Mouse (Mus musculus) limb, embryonic 11.5 days (tissue): ENCODE data around the gene Ermap. TPM values are rescaled to one million over a fixed set of nuclear protein-coding genes. Genes with fewer than 3 reads are reported as not detected.

Experiments used
- ATAC-seq: fragments of 200-750 bp; cut with Nextera tagmentation; 2 replicates; pipeline ENCODE4 v1.8.0; 2017; ENCODE audit warnings: low read depth; ENCODE audit not compliant: insufficient number of reproducible peaks, low FRiP score, low TSS enrichment
- DNase-seq: peaks from one replicate; pipeline ENCODE4 v3.0.0-alpha.2; 2015; ENCODE audit warnings: low spot score
- H3K27ac ChIP-seq: fragments of 300-500 bp; sonication (generic); replicated peaks from 2 replicates; pipeline ENCODE4 v1.5.1; 2014; ENCODE audit warnings: low read depth, mild to moderate bottlenecking, low read length
- H3K27me3 ChIP-seq: fragments of 300-500 bp; sonication (generic); 2 replicates; pipeline ENCODE4 v1.6.1; 2014; ENCODE audit warnings: mild to moderate bottlenecking, low read length, mixed read lengths; ENCODE audit not compliant: control insufficient read depth, insufficient read depth
- H3K36me3 ChIP-seq: fragments of 300-500 bp; sonication (generic); 2 replicates; pipeline ENCODE4 v1.6.1; 2014; ENCODE audit warnings: mild to moderate bottlenecking, low read length, moderate library complexity, mixed read lengths; ENCODE audit not compliant: control insufficient read depth, insufficient read depth
- H3K4me1 ChIP-seq: fragments of 300-500 bp; sonication (generic); 2 replicates; pipeline ENCODE4 v1.6.1; 2014; ENCODE audit warnings: low read length, mixed read lengths; ENCODE audit not compliant: control insufficient read depth, insufficient read depth
- H3K4me2 ChIP-seq: fragments of 300-500 bp; sonication (generic); 2 replicates; pipeline ENCODE4 v1.6.1; 2014; ENCODE audit warnings: low read depth, mild to moderate bottlenecking, moderate library complexity; ENCODE audit not compliant: severe bottlenecking
- H3K4me3 ChIP-seq: fragments of 300-500 bp; sonication (generic); 2 replicates; pipeline ENCODE4 v1.5.1; 2014; ENCODE audit warnings: low read depth, low read length
- H3K9ac ChIP-seq: fragments of 300-500 bp; sonication (generic); 2 replicates; pipeline ENCODE4 v1.6.1; 2014; ENCODE audit warnings: mild to moderate bottlenecking, low read length
- H3K9me3 ChIP-seq: fragments of 300-500 bp; sonication (generic); 2 replicates; pipeline ENCODE4 v1.6.1; 2016; ENCODE audit warnings: low read length; ENCODE audit not compliant: control insufficient read depth
- WGBS: fragments of 180-500 bp; shearing (Covaris S2); extraction: QIAGEN DNeasy Blood & Tissue Kit; methylation state at CpG from one replicate; pipeline ENCODE4 v1.1.7; 2014; 5-methylcytosine and 5-hydroxymethylcytosine counted together
- polyA plus RNA-seq: library from polyadenylated mRNA; unstranded; fragments of >200 nt; fragmentation: Nextera tagmentation; extraction: Ambion mirVana; gene quantifications from 2 replicates; pipeline ENCODE4 v1.2.1, GENCODE M21; 2014

Gene Ermap
- polyA plus RNA-seq, 1 experiment from 2014 or later, result 8.7 TPM

- Histone ChIP-seq H3K9ac (no peak overlapping the region), H3K4me1 (no peaks in the 10 kb centered on the region), H3K36me3 (peaks cover 10% of the 10 kb centered on the region), H3K9me3 (no peaks in the 10 kb centered on the region), H3K27me3 (no peaks in the 10 kb centered on the region), H3K4me3 (no peak overlapping the region), H3K27ac (no peak overlapping the region), H3K4me2 (no peak overlapping the region)
- DNase-seq, result no peak
- no peak for ATAC-seq
- WGBS, result 95% methylated on average over 3 of the region's 3 CpGs
Observed at GRCm38 (mm10) chr4:119224534-119224933, 34.7 kb upstream of the Ermap start.

- H3K4me2 ChIP-seq, result no peak overlapping the region
- H3K36me3 ChIP-seq, result peaks cover 10% of the 10 kb centered on the region
- H3K27ac ChIP-seq, result no peak overlapping the region
- ATAC-seq (no peak), DNase-seq (no peak)
- no peak overlapping the region for H3K9ac ChIP-seq
- no peak overlapping the region for H3K4me3 ChIP-seq
- no peaks in the 10 kb centered on the region for H3K27me3 ChIP-seq
- no peaks in the 10 kb centered on the region for H3K9me3 ChIP-seq
- no peaks in the 10 kb centered on the region for H3K4me1 ChIP-seq
- WGBS, result 92% methylated on average over 1 of the region's 1 CpGs
Observed at GRCm38 (mm10) chr4:119223696-119224095, 33.9 kb upstream of the Ermap start.

- Histone ChIP-seq H3K4me2 (no peak within 1 kb of the TSS), H3K27me3 (no peaks in the 10 kb centered on the region), H3K9me3 (no peaks in the 10 kb centered on the region), H3K4me3 (no peak within 1 kb of the TSS), H3K36me3 (no peaks in the 10 kb centered on the region), H3K9ac (no peak within 1 kb of the TSS), H3K4me1 (no peaks in the 10 kb centered on the region), H3K27ac (no peak within 1 kb of the TSS)
- ATAC-seq (0 out of 2 replicates have a peak, but pooled peaks have one; percentile 49), DNase-seq (peak; percentile 32)
- 11% methylated on average over 11 of the region's 11 CpGs for WGBS
Observed at GRCm38 (mm10) chr4:119218169-119218568, 28.4 kb upstream of the Ermap start, which contains the start of gene Tmem269. Gene Tmem269 (minus strand): TSS chr4:119218217.

- Histone ChIP-seq H3K4me2 (no peak overlapping the region), H3K9ac (no peak overlapping the region), H3K9me3 (no peaks in the 10 kb centered on the region), H3K4me1 (no peaks in the 10 kb centered on the region), H3K36me3 (no peaks in the 10 kb centered on the region), H3K27ac (no peak overlapping the region), H3K4me3 (no peak overlapping the region), H3K27me3 (no peaks in the 10 kb centered on the region)
- no peak for ATAC-seq
- 79% methylated on average over 8 of the region's 8 CpGs for WGBS
- no peak for DNase-seq
Observed at GRCm38 (mm10) chr4:119216667-119217066, 26.9 kb upstream of the Ermap start.

GRCm38 (mm10) chr4:119204672-119205071 lies 14.9 kb upstream of the Ermap start:
- Histone ChIP-seq H3K9me3 (no peaks in the 10 kb centered on the region), H3K36me3 (no peaks in the 10 kb centered on the region), H3K4me2 (no peak overlapping the region), H3K9ac (no peak overlapping the region), H3K27me3 (no peaks in the 10 kb centered on the region), H3K4me1 (no peaks in the 10 kb centered on the region), H3K27ac (no peak overlapping the region), H3K4me3 (no peak overlapping the region)
- 18% methylated on average over 8 of the region's 8 CpGs for WGBS
- peak; percentile 67 for DNase-seq
- no peak for ATAC-seq

- Histone ChIP-seq H3K4me2 (no peak overlapping the region), H3K4me3 (no peak overlapping the region), H3K9ac (no peak overlapping the region), H3K27me3 (no peaks in the 10 kb centered on the region), H3K9me3 (no peaks in the 10 kb centered on the region), H3K27ac (no peak overlapping the region), H3K36me3 (no peaks in the 10 kb centered on the region), H3K4me1 (0 out of 2 replicates have a peak, but pooled peaks cover 2% of the 10 kb centered on the region)
- WGBS, result 87% methylated on average over 6 of the region's 6 CpGs
- DNase-seq (no peak), ATAC-seq (no peak)
Observed at GRCm38 (mm10) chr4:119198105-119198504, 8.3 kb upstream of the Ermap start.

GRCm38 (mm10) chr4:119195582-119196320 lies 5.9 kb upstream of the Ermap start:
- Histone ChIP-seq H3K9ac (peak overlapping the region; percentile 75), H3K36me3 (no peaks in the 10 kb centered on the region), H3K4me3 (peak overlapping the region; percentile 59), H3K27ac (no peak overlapping the region), H3K27me3 (no peaks in the 10 kb centered on the region), H3K4me1 (0 out of 2 replicates have a peak, but pooled peaks cover 2% of the 10 kb centered on the region), H3K4me2 (peak overlapping the region; percentile 54), H3K9me3 (no peaks in the 10 kb centered on the region)
- ATAC-seq (no peak; the same call in 1 of the 2 replicates), DNase-seq (no peak)
- 13% methylated on average over 18 of the region's 18 CpGs for WGBS

GRCm38 (mm10) chr4:119194909-119195581 lies 5.2 kb upstream of the Ermap start, which contains the start of gene Svbp:
Gene Svbp (plus strand): TSS chr4:119195306.
- no peaks in the 10 kb centered on the region for H3K27me3 ChIP-seq
- peak within 1 kb of the TSS; percentile 59 for H3K4me3 ChIP-seq
- under 1% methylated on average over 41 of the region's 47 CpGs for WGBS
- 0 out of 2 replicates have a peak, but pooled peaks cover 2% of the 10 kb centered on the region for H3K4me1 ChIP-seq
- H3K36me3 ChIP-seq, result no peaks in the 10 kb centered on the region
- no peak within 1 kb of the TSS for H3K27ac ChIP-seq
- H3K4me2 ChIP-seq, result peak within 1 kb of the TSS; percentile 54
- no peaks in the 10 kb centered on the region for H3K9me3 ChIP-seq
- DNase-seq (peak; percentile 95), ATAC-seq (peak; percentile 93)
- H3K9ac ChIP-seq, result peak within 1 kb of the TSS; percentile 75
